Mouse (Mus musculus): ENCODE measurements at regions not wholly inside any gene's neighbourhood (a gene's known extent, or its start where the extent isn't known, plus 50 kb on each side); places are given as distances from the start of the nearest gene placed in this dataset.

DNA sequence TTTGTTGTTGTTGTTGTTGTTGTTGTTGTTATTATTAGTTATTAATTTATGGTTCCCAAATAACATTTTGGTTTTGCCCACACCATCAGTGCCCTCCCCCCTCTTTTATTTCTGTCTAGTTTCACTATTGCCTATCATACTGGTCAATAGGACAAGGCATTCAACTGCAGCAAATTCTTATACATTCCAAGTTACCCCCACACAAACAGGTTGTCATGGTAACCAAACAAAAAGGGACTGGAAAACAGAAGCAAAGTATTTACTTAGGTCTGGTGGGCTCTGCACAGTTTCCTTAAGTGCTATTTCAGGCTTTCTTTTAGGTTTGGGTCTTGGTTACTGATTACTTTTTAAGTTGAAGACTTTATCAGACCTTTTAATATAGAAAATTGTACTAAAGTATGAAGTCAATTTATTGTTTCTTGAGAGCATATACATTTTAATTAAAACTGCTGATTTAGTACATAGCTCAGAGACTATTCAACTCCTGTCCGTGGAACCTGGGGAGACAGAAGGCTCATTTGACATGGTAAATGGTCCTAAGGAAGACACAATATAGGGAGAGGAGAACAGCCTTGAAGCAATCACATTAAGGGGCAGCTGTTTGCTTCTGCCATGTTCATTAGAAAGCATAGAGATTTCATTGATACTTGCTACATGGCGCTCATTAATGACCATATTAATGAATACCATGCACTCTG is 90.3 kb downstream of the Brms1l start:
- DNase-seq (ENCODE audit: low spot score) = no peak
